Mouse (Mus musculus) ES-Bruce4 (cell line): ENCODE measurements around the gene Ralgps1. TPM values are rescaled to one million over a fixed set of nuclear protein-coding genes. Genes with fewer than 3 reads are reported as not detected.

Experiments
- H3K27ac ChIP-seq: 2 replicates; pipeline ENCODE4 v1.5.1; 2012; ENCODE audit warnings: low read length, inconsistent platforms; ENCODE audit not compliant: insufficient read depth
- H3K27me3 ChIP-seq: 2 replicates; pipeline ENCODE4 v1.6.1; 2012; ENCODE audit warnings: mild to moderate bottlenecking, low read length, inconsistent platforms; ENCODE audit not compliant: control insufficient read depth, poor library complexity, insufficient read depth, severe bottlenecking
- H3K36me3 ChIP-seq: 2 replicates; pipeline ENCODE4 v1.6.1; 2012; ENCODE audit warnings: inconsistent platforms, mild to moderate bottlenecking, low read length, moderate library complexity; ENCODE audit not compliant: control insufficient read depth, poor library complexity, insufficient read depth, severe bottlenecking
- H3K4me1 ChIP-seq: one replicate; pipeline ENCODE4 v1.8.1; 2011; ENCODE audit warnings: low read length; ENCODE audit not compliant: control insufficient read depth, insufficient read depth
- H3K4me3 ChIP-seq: 2 replicates; pipeline ENCODE4 v1.5.1; 2011; ENCODE audit warnings: low read depth, mild to moderate bottlenecking, low read length
- H3K9ac ChIP-seq: 2 replicates; pipeline ENCODE4 v1.6.1; 2012; ENCODE audit warnings: low read depth, mild to moderate bottlenecking, inconsistent platforms; ENCODE audit not compliant: poor library complexity, severe bottlenecking
- H3K9me3 ChIP-seq: replicated peaks from 2 replicates; pipeline ENCODE4 v1.6.1; 2012; ENCODE audit warnings: mild to moderate bottlenecking, low read length, inconsistent platforms; ENCODE audit not compliant: control insufficient read depth, poor library complexity, insufficient read depth, severe bottlenecking
- CTCF ChIP-seq: IDR thresholded peaks from one replicate; pipeline ENCODE4 v1.8.1; 2011; ENCODE audit warnings: low read depth, low read length
- EP300 ChIP-seq: IDR thresholded peaks from 2 replicates; pipeline ENCODE4 v1.6.1; 2011; ENCODE audit warnings: low read depth, low read length; ENCODE audit not compliant: insufficient read depth
- POLR2A ChIP-seq: IDR thresholded peaks from one replicate; pipeline ENCODE4 v1.8.1; 2011; ENCODE audit warnings: low read length; ENCODE audit not compliant: insufficient read depth
- polyA plus RNA-seq: library from polyadenylated mRNA; stranded (reverse); fragments of >200 nt; gene quantifications from 2 replicates; pipeline ENCODE4 v1.2.4, GENCODE M21; 2011; ENCODE audit warnings: low read depth; ENCODE audit not compliant: missing spikeins, insufficient read depth, insufficient read length

Gene Ralgps1
- polyA plus RNA-seq, 1 experiment = 17.0 TPM

DNA sequence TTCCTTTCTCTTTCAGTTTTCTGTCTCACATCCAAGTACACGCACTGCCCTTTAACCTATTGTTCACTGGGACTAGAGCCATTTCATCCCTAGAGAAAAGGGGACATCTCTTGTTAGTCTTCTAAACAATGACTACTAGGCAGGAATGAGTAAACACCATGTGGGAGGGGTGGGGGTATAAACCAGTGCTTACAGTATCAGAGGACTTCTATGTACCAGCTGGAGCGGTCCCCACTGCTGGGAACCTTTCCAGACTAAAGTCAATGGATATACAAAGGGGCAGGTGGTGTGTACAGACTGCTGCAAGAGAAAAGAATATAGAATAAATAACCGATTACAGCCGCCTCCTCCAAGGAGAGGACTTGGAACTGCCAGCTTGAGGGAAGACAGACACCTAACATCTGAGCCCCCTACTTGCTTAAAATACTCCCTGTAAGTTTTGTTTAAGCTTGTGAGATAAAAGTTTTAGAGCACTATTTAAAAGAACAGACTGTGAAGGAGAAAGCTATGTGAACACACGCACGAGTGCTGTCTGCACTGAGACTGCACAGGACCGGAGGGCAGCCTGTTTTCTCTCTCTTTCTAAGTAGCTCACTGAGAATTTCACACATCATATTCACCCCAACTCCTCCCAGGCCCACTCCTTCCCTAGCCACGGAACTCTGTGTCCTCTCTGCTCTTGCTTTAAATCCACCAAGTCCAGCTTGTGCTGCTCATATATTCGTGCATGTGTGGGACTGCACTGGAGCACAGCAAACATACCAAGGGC, 5.4 kb downstream of the Ralgps1 start:
- Histone ChIP-seq H3K9me3 (no peaks in the 10 kb centered on the region), H3K36me3 (no peaks in the 10 kb centered on the region), H3K4me3 (no peak overlapping the region), H3K27me3 (no peaks in the 10 kb centered on the region), H3K27ac (no peak overlapping the region), H3K9ac (no peak overlapping the region), H3K4me1 (no peaks in the 10 kb centered on the region)
- TF ChIP-seq EP300 (no peak), CTCF (no peak), POLR2A (no peak)

DNA sequence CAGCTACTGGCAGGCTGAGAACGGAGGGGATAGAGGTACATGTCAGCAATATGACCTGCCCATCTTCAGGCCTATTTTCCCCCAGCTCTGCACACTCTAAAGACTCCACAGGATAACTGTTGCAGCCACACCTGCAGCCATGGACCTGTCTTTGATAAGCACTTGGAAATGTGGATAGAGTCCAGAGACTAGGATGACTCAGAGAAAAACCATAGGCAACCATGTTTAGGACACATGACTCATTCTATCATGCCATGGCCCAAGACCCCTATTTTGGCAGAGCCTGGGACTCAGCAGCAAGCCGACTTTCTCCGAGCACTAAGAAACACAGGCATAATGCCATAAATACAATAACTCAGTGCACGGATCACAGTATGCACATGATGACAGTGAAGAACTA, 6.6 kb downstream of the Ralgps1 start:
- no peak overlapping the region for H3K9ac ChIP-seq
- no peaks in the 10 kb centered on the region for H3K4me1 ChIP-seq
- H3K27ac ChIP-seq = no peak overlapping the region
- H3K4me3 ChIP-seq = no peak overlapping the region
- no peak for TF ChIP-seq CTCF
- TF ChIP-seq EP300 = no peak
- TF ChIP-seq POLR2A = no peak
- no peaks in the 10 kb centered on the region for H3K27me3 ChIP-seq
- no peaks in the 10 kb centered on the region for H3K36me3 ChIP-seq
- H3K9me3 ChIP-seq = no peaks in the 10 kb centered on the region

GRCm38 (mm10) chr2:33363890-33364289, 7.4 kb downstream of the Ralgps1 start:
- H3K9ac ChIP-seq = no peak overlapping the region
- no peak overlapping the region for H3K4me3 ChIP-seq
- no peaks in the 10 kb centered on the region for H3K36me3 ChIP-seq
- H3K27me3 ChIP-seq = no peaks in the 10 kb centered on the region
- no peak overlapping the region for H3K27ac ChIP-seq
- H3K4me1 ChIP-seq = no peaks in the 10 kb centered on the region
- TF ChIP-seq CTCF (no peak), POLR2A (no peak), EP300 (no peak)
- H3K9me3 ChIP-seq = no peaks in the 10 kb centered on the region

DNA sequence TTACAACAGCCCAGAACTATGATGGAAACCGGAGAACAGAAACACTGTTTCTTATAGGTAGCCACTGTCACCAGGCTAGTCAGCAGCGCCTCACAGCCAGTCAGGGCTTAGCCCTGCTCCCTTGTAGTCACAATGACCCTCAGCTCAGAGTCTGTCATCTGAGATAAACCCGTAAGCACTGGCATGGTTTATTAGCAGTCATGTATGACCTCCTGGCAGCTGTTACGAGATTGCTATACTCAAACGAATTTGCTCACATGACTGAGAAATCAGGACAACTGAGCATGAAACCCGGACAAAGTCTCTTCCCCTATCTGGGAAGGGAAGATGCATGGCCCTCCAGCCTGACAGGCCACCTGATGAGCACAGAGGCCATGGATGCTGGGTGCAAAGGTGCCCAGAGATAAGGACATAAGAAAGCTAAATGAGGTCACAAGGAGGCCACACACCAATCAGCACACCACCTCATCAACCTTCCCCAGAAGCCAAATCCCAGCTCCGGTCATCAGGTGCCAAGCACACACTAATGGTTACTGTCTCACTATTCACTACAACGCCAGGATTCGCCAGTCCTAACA, 10.1 kb downstream of the Ralgps1 start:
- Histone ChIP-seq H3K4me3 (no peak overlapping the region), H3K36me3 (no peaks in the 10 kb centered on the region), H3K27me3 (no peaks in the 10 kb centered on the region), H3K9me3 (no peaks in the 10 kb centered on the region), H3K9ac (no peak overlapping the region), H3K4me1 (no peaks in the 10 kb centered on the region), H3K27ac (no peak overlapping the region)
- TF ChIP-seq EP300 (no peak), POLR2A (no peak), CTCF (no peak)

DNA sequence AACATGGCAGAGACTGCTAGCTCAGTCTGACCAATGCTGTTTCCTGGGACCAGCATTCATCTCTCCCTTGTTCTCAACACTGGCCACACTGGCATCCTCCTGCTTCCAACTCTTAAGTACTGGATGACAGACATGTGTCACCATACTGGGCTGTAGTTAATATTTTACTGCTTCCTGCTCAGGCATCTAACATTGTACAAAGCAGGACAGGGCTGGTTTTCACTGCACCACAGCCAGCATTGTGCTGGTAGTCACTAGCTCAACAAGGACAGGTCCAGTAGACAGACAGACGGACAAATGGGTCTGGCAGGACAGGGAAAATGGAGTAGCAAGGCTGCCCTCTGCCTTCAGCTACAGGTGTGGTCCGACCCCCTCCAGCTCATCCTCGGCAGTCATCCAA, 10.7 kb downstream of the Ralgps1 start:
- TF ChIP-seq POLR2A (no peak), EP300 (no peak), CTCF (no peak)
- Histone ChIP-seq H3K4me3 (no peak overlapping the region), H3K9ac (no peak overlapping the region), H3K27me3 (no peaks in the 10 kb centered on the region), H3K9me3 (no peaks in the 10 kb centered on the region), H3K27ac (no peak overlapping the region), H3K36me3 (no peaks in the 10 kb centered on the region), H3K4me1 (no peaks in the 10 kb centered on the region)

DNA sequence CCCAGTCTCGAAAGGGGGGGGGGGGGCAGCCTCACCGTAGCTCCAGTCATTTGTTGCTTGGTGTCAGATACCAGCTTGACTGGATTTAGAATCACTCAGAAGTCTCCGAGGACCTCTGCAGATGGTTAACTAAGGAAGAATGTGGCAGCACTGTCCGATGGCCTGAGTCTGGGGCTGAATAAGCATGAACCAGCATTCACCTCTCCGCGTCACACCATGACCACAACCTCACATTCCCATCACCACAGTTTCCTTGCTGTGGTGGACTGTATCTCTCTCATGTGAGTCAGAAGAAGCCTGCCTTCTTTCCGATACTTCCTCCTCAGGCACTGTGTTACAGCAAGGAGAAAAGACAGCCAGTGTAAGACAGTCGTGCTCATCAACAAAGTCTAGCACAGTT, 12.1 kb downstream of the Ralgps1 start:
- TF ChIP-seq EP300 = no peak
- no peak for TF ChIP-seq CTCF
- TF ChIP-seq POLR2A = no peak

More for the DNA sequence above, 12.1 kb downstream of the Ralgps1 start:
- Histone ChIP-seq H3K4me1 (no peaks in the 10 kb centered on the region), H3K27me3 (no peaks in the 10 kb centered on the region), H3K4me3 (no peak overlapping the region), H3K27ac (no peak overlapping the region), H3K36me3 (no peaks in the 10 kb centered on the region), H3K9ac (no peak overlapping the region), H3K9me3 (no peaks in the 10 kb centered on the region)
